Mouse (Mus musculus) thymus, adult 2 months (tissue): Measurements from ENCODE around the gene Sult1a1. TPM values are rescaled to one million over a fixed set of nuclear protein-coding genes. Genes with fewer than 3 reads are reported as not detected.

Source experiments
- DNase-seq: peaks from one replicate; pipeline ENCODE4 v3.0.0; 2021
- H3K27ac ChIP-seq: fragments of 200-500 bp; 2 replicates; pipeline ENCODE4 v1.5.1; 2012; ENCODE audit warnings: low read length, control low read depth; ENCODE audit not compliant: control insufficient read depth, insufficient read depth
- H3K27me3 ChIP-seq: fragments of 200-500 bp; 2 replicates; pipeline ENCODE4 v1.6.1; 2012; ENCODE audit warnings: mild to moderate bottlenecking, low read length, moderate library complexity, mixed read lengths; ENCODE audit not compliant: control insufficient read depth, insufficient read depth
- H3K36me3 ChIP-seq: fragments of 200-500 bp; 2 replicates; pipeline ENCODE4 v1.6.1; 2012; ENCODE audit warnings: mild to moderate bottlenecking, low read length, moderate library complexity; ENCODE audit not compliant: control insufficient read depth, insufficient read depth
- H3K4me1 ChIP-seq: fragments of 200-500 bp; replicated peaks from 2 replicates; pipeline ENCODE4 v1.6.1; 2012; ENCODE audit warnings: low read length; ENCODE audit not compliant: control insufficient read depth, insufficient read depth
- H3K4me3 ChIP-seq: fragments of 200-500 bp; 2 replicates; pipeline ENCODE4 v1.5.1; 2012; ENCODE audit warnings: mild to moderate bottlenecking, low read length, control low read depth, moderate library complexity; ENCODE audit not compliant: control insufficient read depth, insufficient read depth
- CTCF ChIP-seq: fragments of 200-500 bp; IDR thresholded peaks from 2 replicates; pipeline ENCODE4 v1.5.1; 2012; ENCODE audit warnings: mild to moderate bottlenecking, control low read depth, low read length, moderate library complexity, borderline replicate concordance; ENCODE audit not compliant: control insufficient read depth, poor library complexity, insufficient read depth; ENCODE audit errors: extremely low read depth
- POLR2A ChIP-seq: fragments of 200-500 bp; IDR thresholded peaks from 2 replicates; pipeline ENCODE4 v1.6.1; 2012; ENCODE audit warnings: mild to moderate bottlenecking, low read length, control low read depth, moderate library complexity; ENCODE audit not compliant: control insufficient read depth, poor library complexity, insufficient read depth; ENCODE audit errors: extremely low read depth
- WGBS: fragments of 180-500 bp; shearing (Covaris S2); methylation state at CpG from one replicate; pipeline ENCODE4 v1.1.7; 2018; 5-methylcytosine and 5-hydroxymethylcytosine counted together
- polyA plus RNA-seq: library from polyadenylated mRNA; depleted of rRNA; stranded (reverse); fragments of >200 nt; gene quantifications from 2 replicates; pipeline ENCODE4 v1.2.3, GENCODE M21; 2012; rRNA removed

The Sult1a1 gene
- polyA plus RNA-seq, 1 experiment: 14.8 TPM

- Histone ChIP-seq H3K4me3 (no peak overlapping the region), H3K27me3 (no peaks in the 10 kb centered on the region; the same call in 1 of the 2 replicates), H3K36me3 (no peaks in the 10 kb centered on the region), H3K4me1 (no peaks in the 10 kb centered on the region; the same call in 1 of the 2 replicates), H3K27ac (no peak overlapping the region)
- WGBS: 88% methylated on average over 6 of the region's 6 CpGs
- DNase-seq: no peak
- TF ChIP-seq POLR2A (no peak), CTCF (no peak)
Measured at GRCm38 (mm10) chr7:126628111-126628510, 48.1 kb downstream of the Sult1a1 start.

DNA sequence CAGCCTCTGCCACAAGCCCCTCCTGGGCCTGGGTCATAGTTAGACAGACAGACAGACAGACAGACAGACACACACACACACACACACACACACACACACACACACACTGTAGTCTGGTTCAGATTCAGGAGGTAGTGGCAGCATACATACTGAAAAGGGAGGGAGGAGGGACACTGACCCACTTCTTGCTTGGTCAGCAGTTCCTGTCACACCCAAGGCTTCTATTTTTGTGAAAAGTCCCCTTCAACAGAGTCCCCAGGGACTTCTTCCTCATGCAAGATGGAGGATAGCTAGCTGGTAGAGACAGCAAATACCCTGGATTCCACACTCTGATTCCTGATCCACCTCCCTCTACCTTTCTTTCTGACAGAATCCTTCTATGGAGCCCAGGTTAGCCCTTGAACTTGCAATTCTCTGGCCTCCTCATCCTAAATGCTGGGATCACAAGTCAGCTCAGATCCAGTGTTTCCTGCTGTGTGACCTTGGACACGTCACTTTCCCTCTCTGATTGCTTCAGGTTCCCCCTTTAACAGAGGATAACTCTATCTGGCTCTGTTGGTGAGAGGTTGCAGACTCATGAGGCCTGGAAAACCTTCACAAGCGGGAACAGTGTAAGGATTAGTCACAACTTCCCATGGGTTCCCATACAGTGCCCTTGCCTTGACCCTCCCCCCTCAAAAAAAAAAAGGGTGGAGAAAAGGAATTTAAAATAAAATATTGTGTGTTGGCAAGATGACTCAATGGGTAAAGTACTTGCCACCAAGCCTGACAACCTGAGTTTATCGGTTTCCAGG, 50.2 kb downstream of the Sult1a1 start:
- TF ChIP-seq POLR2A (no peak), CTCF (no peak)
- Histone ChIP-seq H3K27ac (no peak overlapping the region), H3K4me3 (no peak overlapping the region), H3K36me3 (no peaks in the 10 kb centered on the region), H3K4me1 (no peaks in the 10 kb centered on the region; the same call in 1 of the 2 replicates), H3K27me3 (no peaks in the 10 kb centered on the region; the same call in 1 of the 2 replicates)
- WGBS: 94% methylated on average over 3 of the region's 3 CpGs
- DNase-seq: no peak

DNA sequence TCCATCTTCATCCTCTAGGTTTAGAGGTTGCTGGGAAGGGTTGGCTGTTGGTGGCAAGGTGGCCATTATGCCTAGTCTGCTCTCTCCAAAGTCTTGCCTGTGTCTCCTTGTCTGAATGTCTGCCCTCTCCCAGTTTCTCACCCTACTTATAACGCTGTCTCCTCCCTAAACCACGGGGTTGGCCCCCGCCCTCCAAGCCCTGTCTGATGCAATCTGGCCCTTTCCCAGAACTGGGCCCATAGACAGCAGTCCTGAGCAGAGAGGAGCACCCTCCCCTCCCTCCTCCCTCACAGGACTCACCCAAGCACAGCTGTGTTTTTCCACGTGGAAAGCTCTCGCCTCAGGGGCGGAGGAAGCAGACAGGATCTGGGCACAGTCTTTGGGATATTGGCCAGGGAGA, 50.9 kb downstream of the Sult1a1 start:
- no peaks in the 10 kb centered on the region; the same call in 1 of the 2 replicates for H3K4me1 ChIP-seq
- TF ChIP-seq POLR2A (no peak), CTCF (no peak)
- 65% methylated on average over 6 of the region's 6 CpGs for WGBS
- H3K4me3 ChIP-seq: no peak overlapping the region
- no peak for DNase-seq
- no peaks in the 10 kb centered on the region for H3K36me3 ChIP-seq
- no peak overlapping the region for H3K27ac ChIP-seq
- no peaks in the 10 kb centered on the region; the same call in 1 of the 2 replicates for H3K27me3 ChIP-seq

DNA sequence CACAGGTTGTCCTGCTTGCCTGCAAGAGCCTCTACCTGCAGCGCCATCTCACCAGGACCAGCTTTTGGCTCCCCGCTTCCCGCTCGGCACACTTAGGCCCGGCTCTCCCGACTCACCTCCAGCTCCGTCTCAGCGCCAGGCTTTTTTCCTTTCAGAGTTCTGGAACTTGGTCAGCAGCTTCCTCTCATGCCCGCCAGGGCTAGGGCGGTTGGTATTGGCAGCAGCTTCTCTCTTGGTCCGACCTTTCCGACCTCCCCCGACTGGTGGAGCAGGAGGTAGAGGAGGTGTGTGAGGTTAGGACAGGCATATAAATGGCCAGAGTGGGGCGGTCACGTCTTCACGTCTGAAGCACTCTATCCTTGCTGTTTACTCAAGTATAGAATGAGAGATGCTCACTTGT, 51.5 kb downstream of the Sult1a1 start:
- no peak for DNase-seq
- Histone ChIP-seq H3K4me1 (no peaks in the 10 kb centered on the region; the same call in 1 of the 2 replicates), H3K27ac (no peak overlapping the region), H3K4me3 (no peak overlapping the region), H3K36me3 (no peaks in the 10 kb centered on the region), H3K27me3 (no peaks in the 10 kb centered on the region; the same call in 1 of the 2 replicates)
- TF ChIP-seq POLR2A (no peak), CTCF (no peak)
- WGBS: 93% methylated on average over 16 of the region's 16 CpGs

GRCm38 (mm10) chr7:126623381-126623780, 52.9 kb downstream of the Sult1a1 start:
- Histone ChIP-seq H3K4me3 (no peak overlapping the region), H3K27me3 (no peaks in the 10 kb centered on the region; the same call in 1 of the 2 replicates), H3K4me1 (no peaks in the 10 kb centered on the region; the same call in 1 of the 2 replicates), H3K27ac (no peak overlapping the region), H3K36me3 (no peaks in the 10 kb centered on the region)
- 76% methylated on average over 1 of the region's 1 CpGs for WGBS
- no peak for TF ChIP-seq CTCF
- DNase-seq: no peak

Other genes starting within 250 kb of the Sult1a1 start
- 26.1 and 27.6 TPM in 2 replicates for gene Rabep2, start 247.7 kb downstream of the Sult1a1 start, polyA plus RNA-seq
- 3.2 and 5.2 TPM in 2 replicates for gene Atp2a1, start 213.3 kb downstream of the Sult1a1 start, polyA plus RNA-seq
- gene Sh2b1, start 201.0 kb downstream of the Sult1a1 start, polyA plus RNA-seq: 146 TPM in 2 replicates
- 127 and 134 TPM in 2 replicates for gene Tufm, start 189.1 kb downstream of the Sult1a1 start, polyA plus RNA-seq
- gene Atxn2l, start 173.0 kb downstream of the Sult1a1 start, polyA plus RNA-seq: 563 and 715 TPM in 2 replicates
- gene Eif3c, start 110.0 kb downstream of the Sult1a1 start, polyA plus RNA-seq: 120 and 126 TPM in 2 replicates
- 6.8 and 7.2 TPM in 2 replicates for gene Apobr, start 91.5 kb downstream of the Sult1a1 start, polyA plus RNA-seq
- 90.6 and 141 TPM in 2 replicates for gene Cln3, start 90.6 kb downstream of the Sult1a1 start, polyA plus RNA-seq
- gene Il27, start 81.5 kb downstream of the Sult1a1 start, polyA plus RNA-seq: 1.8 and 3.0 TPM in 2 replicates
- 5.2 and 7.1 TPM in 2 replicates for gene Nupr1, start 45.6 kb downstream of the Sult1a1 start, polyA plus RNA-seq
- gene Sgf29, start 27.1 kb downstream of the Sult1a1 start, polyA plus RNA-seq: 72.9 and 99.6 TPM in 2 replicates
- gene Bola2, start 19.0 kb upstream of the Sult1a1 start, polyA plus RNA-seq: 45.6 and 51.3 TPM in 2 replicates
- 34.6 and 36.7 TPM in 2 replicates for gene Slx1b, start 19.4 kb upstream of the Sult1a1 start, polyA plus RNA-seq
- gene Coro1a, start 31.4 kb upstream of the Sult1a1 start, polyA plus RNA-seq: 2,939 and 3,162 TPM in 2 replicates
- gene Mapk3, start 83.2 kb upstream of the Sult1a1 start, polyA plus RNA-seq: 130 and 131 TPM in 2 replicates
- gene Gdpd3, start 89.9 kb upstream of the Sult1a1 start, polyA plus RNA-seq: 15.7 and 106 TPM in 2 replicates
- gene Ypel3, start 100.5 kb upstream of the Sult1a1 start, polyA plus RNA-seq: 622 and 685 TPM in 2 replicates
- 25.0 and 37.9 TPM in 2 replicates for gene Tbx6, start 105.1 kb upstream of the Sult1a1 start, polyA plus RNA-seq
- gene Ppp4c, start 116.1 kb upstream of the Sult1a1 start, polyA plus RNA-seq: 460 and 482 TPM in 2 replicates
- gene Fam57b, start 121.2 kb upstream of the Sult1a1 start, polyA plus RNA-seq: 2.9 and 3.3 TPM in 2 replicates
- not detected in 2 replicates for gene 4930451I11Rik, start 155.2 kb upstream of the Sult1a1 start, polyA plus RNA-seq
- gene Doc2a, start 171.0 kb upstream of the Sult1a1 start, polyA plus RNA-seq: 0.12 and 0.13 TPM in 2 replicates
- 18.7 and 24.6 TPM in 2 replicates for gene Hirip3, start 185.5 kb upstream of the Sult1a1 start, polyA plus RNA-seq
- gene Ino80e, start 185.9 kb upstream of the Sult1a1 start, polyA plus RNA-seq: 120 and 122 TPM in 2 replicates
- gene Taok2, start 208.3 kb upstream of the Sult1a1 start, polyA plus RNA-seq: 182 and 198 TPM in 2 replicates
- gene Tmem219, start 246.5 kb upstream of the Sult1a1 start, polyA plus RNA-seq: 87.7 and 94.7 TPM in 2 replicates